Mouse (Mus musculus) lung, postnatal 25 days (tissue): ENCODE data around the gene Cavin4.
A peak's percentile ranks its signal among the peaks of the same experiment; 100 is the strongest.

ENCODE experiments used
- DNase-seq: peaks from one replicate; pipeline ENCODE4 v3.0.0; 2022; ENCODE audit warnings: low spot score

The Cavin4 gene

DNA sequence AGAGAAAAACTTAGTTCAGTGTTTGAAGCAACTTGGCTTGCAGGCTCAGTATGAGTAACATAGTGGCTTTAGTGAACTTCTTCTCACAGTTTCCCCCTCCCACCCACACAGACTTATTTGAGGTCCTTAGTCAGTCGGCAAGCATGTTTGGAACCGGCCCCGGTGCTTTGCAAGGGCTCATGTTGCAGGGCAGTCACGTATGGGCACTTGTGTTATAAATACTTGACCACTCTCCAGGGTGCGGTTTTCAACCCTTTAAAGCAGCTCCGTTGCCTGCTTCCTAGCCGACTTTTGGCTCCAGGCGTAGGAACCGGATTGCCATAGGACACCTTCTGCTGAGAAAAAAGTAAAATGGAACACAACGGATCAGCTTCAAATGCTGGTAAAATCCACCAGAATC, at the start of gene Cavin4:
TSS of gene Cavin4 (plus strand) at position 244 of the 400 bp plus-strand sequence.
- peak; percentile 14 for DNase-seq

DNA sequence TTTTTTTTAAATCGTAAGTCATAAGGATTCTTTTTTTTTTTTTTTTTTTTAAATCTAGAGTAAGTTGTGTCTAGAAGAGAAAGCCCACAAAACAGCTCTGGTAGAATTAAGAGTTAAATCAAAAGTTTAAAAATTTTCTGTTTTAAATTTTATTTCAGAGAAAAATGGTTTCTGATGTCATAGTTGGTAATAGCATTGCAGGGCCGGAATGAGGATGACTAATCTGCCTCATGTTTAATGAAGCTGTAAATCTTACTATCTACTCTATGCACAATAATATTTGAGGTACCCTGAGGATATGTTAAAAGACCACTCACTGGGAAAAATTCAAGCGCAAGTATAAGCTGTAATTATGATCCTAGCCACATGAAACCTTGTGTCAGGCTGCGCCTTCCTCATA, 47.8 kb upstream of the Cavin4 start:
- DNase-seq = no peak

DNA sequence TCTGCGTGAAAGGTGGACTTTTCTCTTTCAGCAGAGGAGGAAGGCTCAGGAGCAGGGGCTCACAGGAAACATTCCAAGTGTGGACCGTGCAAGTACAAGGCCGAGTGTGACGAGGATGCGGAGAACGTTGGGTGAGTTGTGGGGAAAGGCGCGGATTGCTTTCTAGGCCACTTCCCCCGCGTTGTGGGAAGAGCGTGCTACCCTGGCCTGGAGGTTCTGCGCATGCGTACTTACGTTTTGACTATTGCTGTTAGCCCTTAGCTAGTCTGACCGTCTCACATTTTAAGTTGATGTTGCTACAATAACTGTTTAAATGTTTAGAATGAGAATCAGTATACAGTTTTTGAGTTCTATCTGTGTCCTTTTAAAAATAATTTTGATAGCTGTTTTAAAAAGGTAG, 46.1 kb upstream of the Cavin4 start:
- no peak for DNase-seq

- DNase-seq = no peak
Measured at GRCm38 (mm10) chr4:48620121-48620520, 43.2 kb upstream of the Cavin4 start.

DNA sequence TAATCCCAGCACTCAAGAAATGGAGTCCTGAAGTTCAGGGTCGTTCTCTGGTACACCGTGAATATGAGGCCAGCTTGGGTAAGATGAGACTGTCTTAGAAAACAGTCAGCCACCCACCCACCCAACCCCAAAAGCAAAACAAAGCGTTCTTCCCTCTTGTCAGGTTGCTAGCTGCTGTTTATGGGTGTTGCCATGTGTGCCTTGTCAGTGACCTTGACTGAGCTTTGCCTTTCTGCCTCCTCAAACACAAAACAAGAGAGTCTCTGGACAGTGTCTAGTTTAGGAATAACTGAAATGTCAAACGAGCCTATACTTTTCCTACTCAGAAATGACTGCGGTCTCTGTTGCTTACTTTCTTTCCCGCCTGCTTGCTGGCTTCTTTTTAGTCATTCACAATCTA, 41.1 kb upstream of the Cavin4 start:
- no peak for DNase-seq

GRCm38 (mm10) chr4:48622946-48623345, 40.4 kb upstream of the Cavin4 start:
- DNase-seq = no peak

- DNase-seq = no peak
Measured at GRCm38 (mm10) chr4:48624961-48625360, 38.4 kb upstream of the Cavin4 start.

DNA sequence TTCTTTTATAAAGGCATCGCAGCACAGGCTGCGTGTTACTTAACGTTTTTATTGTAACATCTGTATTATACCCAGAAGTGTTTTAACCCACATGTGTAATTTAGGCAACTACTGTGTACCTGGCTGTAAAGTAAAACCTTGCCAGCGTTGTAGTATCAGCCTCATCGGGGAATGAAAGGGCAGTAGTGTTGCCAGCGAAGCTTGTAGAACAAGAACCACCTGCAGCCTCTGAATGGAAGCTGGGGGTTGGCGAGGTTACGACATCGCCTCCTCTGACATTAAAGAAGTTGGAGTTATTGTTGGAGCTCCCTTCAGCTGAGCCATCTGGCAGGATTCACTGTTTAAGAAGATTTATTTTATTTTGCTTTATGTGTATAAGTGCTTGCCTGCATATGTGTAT, 37.5 kb upstream of the Cavin4 start:
- DNase-seq = peak; percentile 2

DNA sequence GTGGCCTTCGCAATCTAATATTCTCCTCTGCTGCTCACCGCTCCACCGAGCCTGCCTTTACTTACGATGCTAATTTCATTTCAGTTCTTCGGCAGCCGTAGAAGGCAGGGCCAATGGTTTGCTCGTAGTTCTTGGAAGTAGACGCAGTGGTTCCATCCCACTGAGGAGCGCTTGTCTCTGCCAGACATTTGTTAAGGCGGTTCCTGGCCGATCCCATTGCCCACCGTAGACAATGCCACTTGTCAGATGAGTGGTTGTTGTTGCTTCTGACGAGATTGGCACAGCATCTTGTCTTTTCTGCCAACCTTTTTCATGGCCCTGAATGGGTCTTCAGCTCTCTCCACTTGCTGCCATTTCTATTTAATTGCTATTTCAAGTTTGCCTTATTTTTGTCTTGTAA, 33.9 kb upstream of the Cavin4 start:
- DNase-seq = no peak

DNA sequence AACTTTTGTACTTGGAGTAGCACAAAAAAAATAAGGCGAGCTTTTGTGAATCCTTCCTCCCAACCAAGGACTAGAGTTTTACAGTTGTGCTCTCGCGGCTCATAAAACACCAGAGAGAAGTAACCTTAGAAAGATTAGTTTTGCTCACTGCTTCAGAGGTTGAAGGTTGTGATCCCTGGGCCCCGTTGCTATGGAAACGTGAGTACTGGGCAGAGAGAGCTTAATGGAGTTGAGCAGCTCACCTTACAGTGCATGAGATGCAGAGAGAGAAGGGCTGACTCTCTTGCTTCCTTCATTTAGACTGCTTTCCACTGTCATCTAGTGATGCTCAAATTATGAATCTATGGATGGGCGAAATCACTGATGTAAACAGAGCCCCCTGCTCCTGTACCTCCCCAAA, 29.8 kb upstream of the Cavin4 start:
- DNase-seq = no peak

- DNase-seq = no peak
Measured at GRCm38 (mm10) chr4:48634058-48634457, 29.3 kb upstream of the Cavin4 start.

- no peak for DNase-seq
Measured at GRCm38 (mm10) chr4:48636831-48637230, 26.5 kb upstream of the Cavin4 start.

- no peak for DNase-seq
Measured at GRCm38 (mm10) chr4:48638132-48638531, 25.2 kb upstream of the Cavin4 start.

DNA sequence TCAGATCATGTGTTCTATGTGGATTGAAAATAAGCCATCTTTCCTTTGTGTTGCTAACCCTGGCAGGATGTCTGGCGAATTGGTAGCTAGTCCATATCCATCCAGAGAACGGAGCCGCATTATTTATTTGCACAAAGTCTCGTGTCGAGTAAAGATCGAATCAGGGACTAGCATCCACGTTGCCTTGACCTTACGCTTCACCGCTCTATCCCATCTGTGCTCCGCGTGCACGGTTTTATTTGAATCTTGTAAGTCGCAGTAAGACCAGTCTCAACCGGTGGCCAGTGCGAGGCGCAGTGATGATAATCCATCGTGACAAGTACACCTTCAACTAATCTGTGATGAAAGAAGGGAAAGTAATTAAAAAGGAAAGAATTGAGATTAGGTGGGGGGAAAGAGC, 23.8 kb upstream of the Cavin4 start:
- DNase-seq = no peak

DNA sequence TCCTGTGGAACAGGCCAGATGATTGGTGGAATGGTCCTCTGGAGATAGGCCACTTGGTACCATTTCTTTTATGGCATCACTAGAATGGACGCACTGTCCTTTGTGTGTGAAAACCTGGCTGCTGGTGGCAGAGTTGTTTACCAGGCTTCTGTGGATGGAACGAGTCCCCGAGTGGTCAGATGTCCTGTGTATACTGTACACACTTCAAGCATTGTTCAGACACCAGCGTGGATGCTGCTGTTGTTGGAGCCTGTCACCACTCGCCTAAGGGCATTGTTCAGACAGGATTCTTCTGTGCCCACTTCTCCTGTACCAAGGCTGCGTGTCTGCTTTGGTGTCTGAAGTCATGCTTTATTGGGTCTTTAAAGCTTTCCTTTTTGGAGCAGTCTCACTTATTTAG, 19.5 kb upstream of the Cavin4 start:
- DNase-seq = no peak

DNA sequence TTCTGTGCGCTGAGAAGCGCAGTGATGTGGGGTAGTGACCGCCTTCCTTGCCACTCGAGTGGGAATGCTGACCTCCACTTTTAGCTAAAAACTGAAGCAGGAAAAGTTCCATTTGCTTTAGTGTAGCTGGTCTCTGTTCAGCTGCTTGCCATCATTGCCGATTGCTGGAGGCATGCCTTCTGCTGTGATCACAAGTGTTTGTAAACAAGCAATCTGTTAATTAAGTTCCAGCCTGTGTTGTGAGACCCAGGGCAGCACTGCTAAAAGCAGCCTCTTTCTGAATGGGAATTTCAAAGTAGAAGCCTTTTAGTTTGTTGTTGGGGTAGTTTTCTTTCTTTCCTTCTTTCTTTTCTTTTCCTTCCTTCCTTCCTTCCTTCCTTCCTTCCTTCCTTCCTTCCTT, 17.2 kb upstream of the Cavin4 start:
- DNase-seq = no peak

DNA sequence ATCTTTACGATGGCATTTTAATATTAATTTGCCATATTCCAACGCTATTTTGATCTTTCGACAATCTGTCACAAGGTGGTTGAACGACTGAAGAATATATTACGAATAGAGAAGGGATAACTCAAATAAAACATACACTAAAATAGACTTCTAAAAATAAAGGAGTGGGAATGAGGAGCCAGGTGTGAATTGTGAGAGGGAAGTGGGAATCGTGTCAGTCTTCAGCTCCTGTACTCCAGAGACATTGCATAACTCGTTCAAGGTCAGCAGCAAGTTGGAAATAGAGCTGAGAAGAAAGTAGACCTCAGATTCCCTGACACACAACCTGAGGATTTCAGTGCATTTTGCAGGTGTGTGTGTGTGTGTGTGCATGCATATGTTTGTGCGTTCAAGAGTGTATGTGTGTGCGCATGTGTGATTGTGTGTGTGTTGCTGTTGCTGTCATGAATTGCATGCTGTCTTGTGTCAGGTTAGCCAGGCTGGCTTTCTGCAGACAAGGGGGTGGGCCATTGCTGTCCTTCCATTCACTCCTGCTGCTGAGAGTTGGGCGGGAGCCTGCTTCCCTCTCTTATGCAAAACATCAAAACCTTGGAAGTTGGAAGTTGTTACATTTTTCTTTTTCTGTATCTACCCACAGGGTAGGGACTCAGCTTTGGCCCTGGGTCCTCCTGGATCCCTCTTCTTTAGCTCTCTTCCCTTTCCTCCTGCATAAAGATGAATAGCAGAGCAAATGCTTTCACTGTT, 12.5 kb upstream of the Cavin4 start:
- no peak for DNase-seq

DNA sequence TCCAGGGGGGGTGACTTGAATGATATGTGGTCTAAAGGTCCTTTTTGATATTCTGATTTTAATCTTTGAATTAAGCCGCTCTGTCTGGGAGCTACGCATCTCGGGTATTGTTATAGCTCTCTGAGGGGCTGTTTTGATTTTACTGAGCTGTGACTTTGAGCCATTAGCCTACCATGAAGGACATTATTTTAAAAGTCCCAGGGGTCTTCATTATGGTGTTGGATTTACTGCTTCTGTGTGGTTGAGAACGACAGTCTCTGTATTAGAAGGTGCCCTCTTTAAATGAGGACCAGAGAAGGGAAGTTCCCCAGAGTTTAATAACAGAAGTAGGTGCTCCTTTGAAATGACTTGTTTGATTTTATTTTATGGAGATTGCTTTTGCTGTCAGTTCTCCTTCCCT, 9.2 kb upstream of the Cavin4 start:
- DNase-seq = no peak

DNA sequence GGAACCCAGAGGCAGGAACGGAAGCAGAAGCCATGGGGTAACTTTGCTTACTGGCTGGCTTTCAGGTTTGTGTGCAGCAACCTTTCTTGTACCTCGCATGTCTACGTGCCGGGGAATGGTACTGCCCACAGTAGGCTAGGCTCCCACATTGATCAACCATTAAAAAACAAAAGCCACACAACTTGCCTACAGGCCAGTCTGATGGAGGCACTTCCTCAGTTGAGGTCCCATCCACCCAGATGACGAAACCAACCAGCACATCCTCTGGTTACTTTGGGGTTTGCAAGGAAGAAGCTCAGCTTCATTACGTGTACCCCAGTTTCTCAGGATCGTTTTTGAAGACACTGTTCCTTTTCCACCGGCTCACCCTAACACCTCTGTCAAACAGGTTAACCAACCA, 6.8 kb upstream of the Cavin4 start:
- no peak for DNase-seq

DNA sequence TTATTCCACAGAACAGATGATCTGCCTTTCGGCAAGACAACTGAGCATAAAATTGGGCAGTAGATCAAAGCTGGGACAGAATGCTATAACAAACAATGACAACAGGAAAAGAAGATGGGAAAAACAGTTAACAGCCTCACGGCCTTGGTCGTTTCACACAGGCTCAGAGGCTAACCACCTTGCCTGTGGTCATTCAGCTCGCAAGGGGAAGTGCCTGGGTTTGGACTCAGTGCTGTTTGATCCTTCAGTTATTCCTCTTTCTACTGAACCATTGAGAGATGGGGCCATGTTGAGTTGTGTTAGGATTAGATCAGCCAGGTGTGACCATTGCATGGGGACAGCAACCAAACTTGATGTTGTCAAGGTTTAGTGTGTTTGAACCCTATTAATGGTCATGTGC, 3.2 kb upstream of the Cavin4 start:
- DNase-seq = no peak

GRCm38 (mm10) chr4:48660619-48661575, 2.4 kb upstream of the Cavin4 start:
- no peak for DNase-seq

DNA sequence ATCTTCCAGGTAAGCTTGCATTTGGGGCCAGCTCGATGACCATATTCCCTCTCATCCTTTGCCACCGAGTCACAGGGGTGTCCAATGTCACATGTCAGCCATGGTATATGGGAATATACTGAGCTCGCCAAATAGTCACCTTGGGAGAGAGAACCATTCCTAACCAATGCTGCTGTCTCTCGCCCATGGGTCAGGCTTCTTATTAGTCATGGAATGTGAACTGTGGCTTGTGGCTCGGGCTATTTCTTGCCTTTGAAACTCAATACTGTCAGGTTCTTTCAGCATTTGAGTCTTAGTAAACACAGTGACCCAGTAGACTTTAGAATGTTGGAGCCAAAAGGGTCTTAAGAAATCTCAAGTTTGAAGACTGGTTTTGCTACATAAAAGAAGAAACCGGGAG, 707 bp downstream of the Cavin4 start:
- no peak for DNase-seq

- no peak for DNase-seq
Measured at GRCm38 (mm10) chr4:48667279-48667678, 4.0 kb downstream of the Cavin4 start.
